Mouse (Mus musculus): Measurements from ENCODE around the gene Syt9. TPM values are rescaled to one million over a fixed set of nuclear protein-coding genes. Genes with fewer than 3 reads are reported as not detected.
A peak's percentile ranks its signal among the peaks of the same experiment; 100 is the strongest.

Gene Syt9
- total RNA-seq, 1 experiment from 2014 or later: 4.2 TPM

GRCm38 (mm10) chr7:107545011-107545410, 174.5 kb downstream of the Syt9 start:
- DNase-seq: no peak

GRCm38 (mm10) chr7:107547872-107548271, 177.3 kb downstream of the Syt9 start:
- no peak for DNase-seq

- DNase-seq: no peak
Measured at GRCm38 (mm10) chr7:107553461-107553860, 182.9 kb downstream of the Syt9 start.

- DNase-seq: peak; percentile 11
Measured at GRCm38 (mm10) chr7:107555906-107556305, 185.4 kb downstream of the Syt9 start.

GRCm38 (mm10) chr7:107560675-107561074, 190.1 kb downstream of the Syt9 start:
- peak; percentile 9 for DNase-seq

GRCm38 (mm10) chr7:107561584-107561983, 191.1 kb downstream of the Syt9 start:
- no peak for DNase-seq

GRCm38 (mm10) chr7:107563727-107564126, 193.2 kb downstream of the Syt9 start:
- no peak for DNase-seq

- DNase-seq: no peak
Measured at GRCm38 (mm10) chr7:107567261-107567671, 196.7 kb downstream of the Syt9 start, which contains the start of gene Olfml1. TSS of gene Olfml1 (plus strand) at chr7:107567446.

- DNase-seq: no peak
Measured at GRCm38 (mm10) chr7:107567674-107568073, 197.1 kb downstream of the Syt9 start.

- DNase-seq: no peak
Measured at GRCm38 (mm10) chr7:107568971-107569370, 198.4 kb downstream of the Syt9 start.

GRCm38 (mm10) chr7:107573856-107574255, 203.3 kb downstream of the Syt9 start:
- no peak for DNase-seq

- DNase-seq: no peak
Measured at GRCm38 (mm10) chr7:107574276-107574675, 203.7 kb downstream of the Syt9 start.

- DNase-seq: peak; percentile 8
Measured at GRCm38 (mm10) chr7:107592641-107593040, 222.1 kb downstream of the Syt9 start.

GRCm38 (mm10) chr7:107593904-107594303, 223.4 kb downstream of the Syt9 start:
- DNase-seq: no peak

- DNase-seq: peak; percentile 73
Measured at GRCm38 (mm10) chr7:107594325-107594856, 223.9 kb downstream of the Syt9 start.

- peak; percentile 98 for DNase-seq
Measured at GRCm38 (mm10) chr7:107594857-107595402, 224.4 kb downstream of the Syt9 start, which contains the start of gene Ppfibp2. TSS of gene Ppfibp2 (plus strand) at chr7:107595207.

- DNase-seq: no peak
Measured at GRCm38 (mm10) chr7:107595426-107595825, 224.9 kb downstream of the Syt9 start.

GRCm38 (mm10) chr7:107596753-107597152, 226.2 kb downstream of the Syt9 start:
- no peak for DNase-seq

GRCm38 (mm10) chr7:107597956-107598355, 227.4 kb downstream of the Syt9 start:
- no peak for DNase-seq

Other genes starting within 250 kb of the Syt9 start
- gene Olfr715, start 239.6 kb upstream of the Syt9 start, total RNA-seq (2021): not detected in 2 replicates
- gene Olfr716, start 232.4 kb upstream of the Syt9 start, total RNA-seq (2021): not detected in 2 replicates
- gene Nlrp14, start 203.7 kb upstream of the Syt9 start, total RNA-seq (2021): not detected in 2 replicates
- not detected in 2 replicates for gene Rbmxl2, start 161.3 kb upstream of the Syt9 start, total RNA-seq (2021)
- gene Olfml1, start 196.7 kb downstream of the Syt9 start, total RNA-seq (2021): 7.5 and 7.8 TPM in 2 replicates
- 7.8 and 8.7 TPM in 2 replicates for gene Ppfibp2, start 224.5 kb downstream of the Syt9 start, total RNA-seq (2021)

Data from adrenal gland, postnatal 14 days (tissue).